9 mouse cellular contexts compared by ENCODE assay signal in genomic region chr10:45546799-45547198, GRCm38 (mm10). TPM values are rescaled to one million over a fixed set of nuclear protein-coding genes. Genes with fewer than 3 reads are reported as not detected.
A peak's percentile ranks its signal among the peaks of the same experiment; 100 is the strongest.
DNase-seq lines count a peak whose midpoint lies in the region; ATAC-seq and TF ChIP-seq lines count a peak whose summit lies in the region.
"Had no signal": no experiment of that assay in that cellular context is flagged by ENCODE, and none has a peak within 500 bp of the region (broad histone marks: within the 10 kb centered on the region; RNA-seq: fewer than 3 reads in every experiment).

No protein-coding gene starts in this region.

- DNase-seq in cerebellum, postnatal 10 days, result peak; percentile 2 to 3
- no peak for DNase-seq in cerebellum, postnatal 25 days
- DNase-seq in urinary bladder, postnatal 14 days (ENCODE audit: low spot score), result peak; percentile 29
- DNase-seq in urinary bladder, postnatal 10 days (ENCODE audit: low spot score), result no peak
- DNase-seq in layer of hippocampus, adult 2 months (ENCODE audit: low spot score in 2 of 2), result no peak
- no peak for DNase-seq in natural killer cell, adult 2 months (ENCODE audit: low spot score in 2 of 2)

- no peak overlapping the region for H3K4me3 ChIP-seq in kidney, embryonic 16.5 days (ENCODE audit: low read length)
- no peak overlapping the region for H3K4me3 ChIP-seq in layer of hippocampus, adult 2 months
- H3K4me3 ChIP-seq: heart, embryonic 15.5 days had no signal

- TF ChIP-seq CTCF in layer of hippocampus, adult 2 months (conservative IDR thresholded peaks at IDR 0.05), result no peak

- H3K36me3 ChIP-seq in kidney, embryonic 16.5 days (ENCODE audit: insufficient read depth, low read length), result no peaks in the 10 kb centered on the region
- H3K36me3 ChIP-seq: heart, embryonic 15.5 days had no signal

- ATAC-seq in kidney, embryonic 16.5 days (ENCODE audit: low FRiP score, low TSS enrichment), result peak; percentile 86
- peak; percentile 68 for ATAC-seq in megakaryocyte progenitor cell, adult 5-6 weeks (replicated peaks; ENCODE audit: poor library complexity)

- no peaks in the 10 kb centered on the region for H3K27me3 ChIP-seq in kidney, embryonic 16.5 days (ENCODE audit: insufficient read depth, low read length)
- H3K27me3 ChIP-seq: heart, embryonic 15.5 days had no signal

- no peak overlapping the region for H3K27ac ChIP-seq in kidney, embryonic 16.5 days (ENCODE audit: low read length)
- no peak overlapping the region for H3K27ac ChIP-seq in layer of hippocampus, adult 2 months
- H3K27ac ChIP-seq: heart, embryonic 15.5 days had no signal

- H3K4me2 ChIP-seq in kidney, embryonic 16.5 days (replicated peaks; ENCODE audit: low read depth, low read length), result no peak overlapping the region
- H3K4me2 ChIP-seq: heart, embryonic 15.5 days had no signal

- peaks cover 9% of the 10 kb centered on the region for H3K9me3 ChIP-seq in kidney, embryonic 16.5 days (ENCODE audit: low read length)
- H3K9me3 ChIP-seq: heart, embryonic 15.5 days had no signal

- H3K4me1 ChIP-seq in kidney, embryonic 16.5 days (ENCODE audit: insufficient read depth, low read length), result no peaks in the 10 kb centered on the region
- H3K4me1 ChIP-seq: heart, embryonic 15.5 days had no signal

- no peak overlapping the region for H3K9ac ChIP-seq in kidney, embryonic 16.5 days (replicated peaks; ENCODE audit: low read length)
- H3K9ac ChIP-seq: heart, embryonic 15.5 days had no signal

- 49% methylated on average over 7 of the region's 7 CpGs for WGBS in kidney, embryonic 16.5 days

RNA-seq across cellular contexts. Expression of gene Hace1, which starts 30.8 kb away (rescaled TPM):
- polyA plus RNA-seq in kidney, embryonic 16.5 days (2015; fragmentation: Nextera tagmentation; extraction: Ambion mirVana), result 15.6 and 18.5 TPM in 2 replicates
- total RNA-seq in megakaryocyte progenitor cell, adult 5-6 weeks (2015), result 17.4 and 18.5 TPM in 2 replicates
- total RNA-seq in megakaryocyte progenitor cell, adult 5-6 weeks (2017), result 14.3 and 19.8 TPM in 2 replicates
- 10 to 100 TPM; 42.9 to 45.3 TPM for total RNA-seq in layer of hippocampus, adult 2 months (2021)

Comparison
In these comparisons a context has a peak if more than half of its experiments do, and no peak if none do; other contexts are left out.
1. DNase-seq: peak in cerebellum, postnatal 10 days (2 of 2) and urinary bladder, postnatal 14 days (single experiment); none in cerebellum, postnatal 25 days (0 of 2), urinary bladder, postnatal 10 days (single experiment), layer of hippocampus, adult 2 months (0 of 2) and natural killer cell, adult 2 months (0 of 2).